Mouse (Mus musculus) liver, embryonic 11.5 days (tissue): ENCODE results near the gene Tmem52. TPM values are rescaled to one million over a fixed set of nuclear protein-coding genes. Genes with fewer than 3 reads are reported as not detected.
"Not testable (repeated sequence)": the region's sequence is repeated elsewhere in the genome, so short reads cannot be mapped to it uniquely, and the experiment has no call there.

Experiments
- ATAC-seq: fragments of 200-750 bp; cut with Nextera tagmentation; replicated peaks from 2 replicates; pipeline ENCODE4 v1.8.0; 2017; ENCODE audit warnings: moderate number of reproducible peaks, mild to moderate bottlenecking, moderate TSS enrichment, moderate library complexity; ENCODE audit not compliant: low FRiP score
- DNase-seq: peaks from one replicate; pipeline ENCODE4 v3.0.0-alpha.2; 2017; ENCODE audit warnings: low spot score
- H3K27ac ChIP-seq: fragments of 300-500 bp; sonication (generic); 2 replicates; pipeline ENCODE4 v1.5.1; 2014; ENCODE audit warnings: mild to moderate bottlenecking, low read depth, low read length, control low read depth
- H3K27me3 ChIP-seq: fragments of 300-500 bp; sonication (generic); replicated peaks from 2 replicates; pipeline ENCODE4 v1.6.1; 2014; ENCODE audit warnings: low read length, mixed read lengths; ENCODE audit not compliant: control insufficient read depth, insufficient read depth
- H3K36me3 ChIP-seq: fragments of 300-500 bp; sonication (generic); 2 replicates; pipeline ENCODE4 v1.6.1; 2014; ENCODE audit warnings: mild to moderate bottlenecking, low read length, moderate library complexity, mixed read lengths; ENCODE audit not compliant: control insufficient read depth, insufficient read depth
- H3K4me1 ChIP-seq: fragments of 300-500 bp; sonication (generic); replicated peaks from 2 replicates; pipeline ENCODE4 v1.6.1; 2014; ENCODE audit warnings: low read length, mixed read lengths; ENCODE audit not compliant: control insufficient read depth, insufficient read depth
- H3K4me2 ChIP-seq: fragments of 300-500 bp; sonication (generic); 2 replicates; pipeline ENCODE4 v1.6.1; 2014; ENCODE audit warnings: mild to moderate bottlenecking, control low read depth, moderate library complexity
- H3K4me3 ChIP-seq: fragments of 300-500 bp; sonication (generic); 2 replicates; pipeline ENCODE4 v1.5.1; 2014; ENCODE audit warnings: low read depth, low read length, control low read depth
- H3K9ac ChIP-seq: fragments of 300-500 bp; sonication (generic); 2 replicates; pipeline ENCODE4 v1.6.1; 2014; ENCODE audit warnings: low read depth, low read length, control low read depth
- H3K9me3 ChIP-seq: fragments of 300-500 bp; sonication (generic); 2 replicates; pipeline ENCODE4 v1.6.1; 2016; ENCODE audit warnings: low read length, inconsistent platforms, mixed read lengths; ENCODE audit not compliant: control insufficient read depth
- WGBS: fragments of 180-500 bp; shearing (Covaris S2); extraction: QIAGEN DNeasy Blood & Tissue Kit; methylation state at CpG from one replicate; pipeline ENCODE4 v1.1.7; 2014; 5-methylcytosine and 5-hydroxymethylcytosine counted together
- polyA plus RNA-seq: library from polyadenylated mRNA; unstranded; fragments of >200 nt; fragmentation: Nextera tagmentation; extraction: Ambion mirVana; gene quantifications from 2 replicates; pipeline ENCODE4 v1.2.1, GENCODE M21; 2014

The Tmem52 gene
- polyA plus RNA-seq: not detected in 2 replicates

GRCm38 (mm10) chr4:155468952-155469351 is at the start of gene Tmem52:
Gene Tmem52, plus strand, starts transcription at chr4:155469114.
- H3K27ac ChIP-seq: no peak within 1 kb of the TSS
- H3K4me3 ChIP-seq: peak within 1 kb of the TSS; percentile 44
- DNase-seq (no peak), ATAC-seq (peak; percentile 69)
- peaks cover 19% of the 10 kb centered on the region for H3K27me3 ChIP-seq
- no peaks in the 10 kb centered on the region for H3K36me3 ChIP-seq
- WGBS: 13% methylated on average over 21 of the region's 21 CpGs
- peak within 1 kb of the TSS; percentile 68 for H3K4me2 ChIP-seq
- no peaks in the 10 kb centered on the region for H3K9me3 ChIP-seq
- H3K9ac ChIP-seq: 0 out of 2 replicates have a peak within 1 kb of the TSS, but pooled peaks have one; percentile 5
- peaks cover 4% of the 10 kb centered on the region for H3K4me1 ChIP-seq

- no peak overlapping the region for H3K4me3 ChIP-seq
- no peak overlapping the region for H3K9ac ChIP-seq
- no peak overlapping the region for H3K27ac ChIP-seq
- H3K36me3 ChIP-seq: no peaks in the 10 kb centered on the region
- H3K4me1 ChIP-seq: no peaks in the 10 kb centered on the region
- no peaks in the 10 kb centered on the region for H3K27me3 ChIP-seq
- DNase-seq (no peak), ATAC-seq (no peak)
- no peaks in the 10 kb centered on the region for H3K9me3 ChIP-seq
- no peak overlapping the region for H3K4me2 ChIP-seq
- WGBS: 82% methylated on average over 3 of the region's 3 CpGs
Observed at GRCm38 (mm10) chr4:155420137-155420536, 48.8 kb upstream of the Tmem52 start.

GRCm38 (mm10) chr4:155421412-155422370 is 47.2 kb upstream of the Tmem52 start:
- DNase-seq, H3K4me1 ChIP-seq, H3K27me3 ChIP-seq, H3K4me3 ChIP-seq, H3K9ac ChIP-seq, H3K36me3 ChIP-seq, ATAC-seq, H3K9me3 ChIP-seq, H3K27ac ChIP-seq, H3K4me2 ChIP-seq: not testable (repeated sequence)
- 79% methylated on average over 20 of the region's 30 CpGs for WGBS

- 76% methylated on average over 5 of the region's 5 CpGs for WGBS
- no peak for DNase-seq
- Histone ChIP-seq H3K4me2 (no peak overlapping the region), H3K4me3 (no peak overlapping the region), H3K27ac (no peak overlapping the region), H3K9ac (no peak overlapping the region), H3K36me3 (no peaks in the 10 kb centered on the region), H3K9me3 (no peaks in the 10 kb centered on the region), H3K4me1 (no peaks in the 10 kb centered on the region), H3K27me3 (no peaks in the 10 kb centered on the region)
- ATAC-seq: no peak
Observed at GRCm38 (mm10) chr4:155423988-155424387, 44.9 kb upstream of the Tmem52 start.

GRCm38 (mm10) chr4:155426272-155426671 is 42.6 kb upstream of the Tmem52 start:
- ATAC-seq: no peak
- Histone ChIP-seq H3K9ac (no peak overlapping the region), H3K4me1 (no peaks in the 10 kb centered on the region), H3K36me3 (no peaks in the 10 kb centered on the region), H3K27ac (no peak overlapping the region), H3K4me3 (no peak overlapping the region), H3K27me3 (no peaks in the 10 kb centered on the region), H3K9me3 (no peaks in the 10 kb centered on the region), H3K4me2 (no peak overlapping the region)
- DNase-seq: no peak
- 69% methylated on average over 6 of the region's 6 CpGs for WGBS

GRCm38 (mm10) chr4:155428442-155428841 is 40.5 kb upstream of the Tmem52 start:
- Histone ChIP-seq H3K4me2 (no peak overlapping the region), H3K27ac (no peak overlapping the region), H3K27me3 (no peaks in the 10 kb centered on the region), H3K9ac (no peak overlapping the region), H3K4me1 (no peaks in the 10 kb centered on the region), H3K36me3 (no peaks in the 10 kb centered on the region), H3K4me3 (no peak overlapping the region), H3K9me3 (no peaks in the 10 kb centered on the region)
- DNase-seq: no peak
- no peak for ATAC-seq

GRCm38 (mm10) chr4:155429202-155429601 is 39.7 kb upstream of the Tmem52 start:
- Histone ChIP-seq H3K9me3 (no peaks in the 10 kb centered on the region), H3K4me2 (no peak overlapping the region), H3K4me1 (no peaks in the 10 kb centered on the region), H3K9ac (no peak overlapping the region), H3K36me3 (no peaks in the 10 kb centered on the region), H3K4me3 (no peak overlapping the region), H3K27me3 (no peaks in the 10 kb centered on the region), H3K27ac (no peak overlapping the region)
- DNase-seq: no peak
- ATAC-seq: no peak
- 73% methylated on average over 3 of the region's 3 CpGs for WGBS

GRCm38 (mm10) chr4:155432358-155432757 is 36.6 kb upstream of the Tmem52 start:
- DNase-seq (no peak), ATAC-seq (no peak)
- no peaks in the 10 kb centered on the region for H3K27me3 ChIP-seq
- no peak overlapping the region for H3K27ac ChIP-seq
- no peaks in the 10 kb centered on the region for H3K4me1 ChIP-seq
- H3K4me2 ChIP-seq: no peak overlapping the region
- WGBS: 82% methylated on average over 6 of the region's 6 CpGs
- no peaks in the 10 kb centered on the region for H3K36me3 ChIP-seq
- no peak overlapping the region for H3K4me3 ChIP-seq
- H3K9ac ChIP-seq: no peak overlapping the region
- H3K9me3 ChIP-seq: no peaks in the 10 kb centered on the region

- ATAC-seq: no peak
- H3K4me3 ChIP-seq: no peak overlapping the region
- no peak for DNase-seq
- H3K9me3 ChIP-seq: no peaks in the 10 kb centered on the region
- H3K27me3 ChIP-seq: no peaks in the 10 kb centered on the region
- no peak overlapping the region for H3K27ac ChIP-seq
- H3K9ac ChIP-seq: no peak overlapping the region
- WGBS: 77% methylated on average over 5 of the region's 5 CpGs
- H3K36me3 ChIP-seq: no peaks in the 10 kb centered on the region
- no peaks in the 10 kb centered on the region for H3K4me1 ChIP-seq
- no peak overlapping the region for H3K4me2 ChIP-seq
Observed at GRCm38 (mm10) chr4:155433993-155434392, 34.9 kb upstream of the Tmem52 start.
